Mouse (Mus musculus) E14TG2a.4 (cell line): ENCODE data around the gene Trim47.

Experiments
- CTCF ChIP-seq: conservative IDR thresholded peaks from 2 replicates; pipeline ENCODE4 v1.5.1; 2014; ENCODE audit warnings: low read length
- NANOG ChIP-seq: IDR thresholded peaks from 2 replicates; pipeline ENCODE4 v1.6.1; 2014; ENCODE audit warnings: borderline replicate concordance, low read length, mixed read lengths
- POU5F1 ChIP-seq: IDR thresholded peaks from 2 replicates; pipeline ENCODE4 v1.6.1; 2014; ENCODE audit warnings: low read length, borderline replicate concordance

- TF ChIP-seq CTCF (no peak), POU5F1 (no peak), NANOG (no peak)
Measured at GRCm38 (mm10) chr11:116064187-116064867, 62.7 kb downstream of the Trim47 start.
